Mouse (Mus musculus) sigmoid colon, adult 10 weeks (tissue): ENCODE data around the gene Lysmd3. TPM values are rescaled to one million over a fixed set of nuclear protein-coding genes. Genes with fewer than 3 reads are reported as not detected.

Experiments used
- polyA plus RNA-seq: library from polyadenylated mRNA; stranded (reverse); fragments of 350-450 nt; fragmentation: Illumina TruSeq; extraction: RNeasy Lipid Tissue Mini Kit (QIAGEN cat#74804); gene quantifications from one replicate; pipeline ENCODE4 v1.2.3, GENCODE M21; 2014; ENCODE audit warnings: low read depth, low replicate concordance

Gene Lysmd3
- 109 TPM for polyA plus RNA-seq

GRCm38 (mm10) chr13:81657351-81658052, at the start of gene Lysmd3:
Gene Lysmd3 (plus strand): TSS chr13:81657663.

GRCm38 (mm10) chr13:81632720-81633415, 24.6 kb upstream of the Lysmd3 start, which contains the start of gene Adgrv1:
Gene Adgrv1 (minus strand): TSS chr13:81633154.

GRCm38 (mm10) chr13:81710775-81711545, 53.5 kb downstream of the Lysmd3 start, which contains the start of the genes Polr3g and Mblac2:
Gene Polr3g (minus strand): TSS chr13:81711013.
Gene Mblac2 (plus strand): TSS chr13:81711341.

Other genes starting within 250 kb of the Lysmd3 start
- 1.7 TPM for gene Adgrv1, start 24.5 kb upstream of the Lysmd3 start, polyA plus RNA-seq
- 26.1 TPM for gene Polr3g, start 53.4 kb downstream of the Lysmd3 start, polyA plus RNA-seq
- 18.7 TPM for gene Mblac2, start 53.7 kb downstream of the Lysmd3 start, polyA plus RNA-seq
- gene Cetn3, start 125.4 kb downstream of the Lysmd3 start, polyA plus RNA-seq = 259 TPM